20 mouse cellular contexts compared by ENCODE assay signal in genomic region chr4:101359119-101359518, GRCm38 (mm10). TPM values are rescaled to one million over a fixed set of nuclear protein-coding genes. Genes with fewer than 3 reads are reported as not detected.
A peak's percentile ranks its signal among the peaks of the same experiment; 100 is the strongest.
DNase-seq lines count a peak whose midpoint lies in the region; ATAC-seq and TF ChIP-seq lines count a peak whose summit lies in the region.
"Had no signal": no experiment of that assay in that cellular context is flagged by ENCODE, and none has a peak within 500 bp of the region (broad histone marks: within the 10 kb centered on the region; RNA-seq: fewer than 3 reads in every experiment).

No protein-coding gene starts in this region.

- DNase-seq in kidney, adult 2 months: no peak
- no peak for DNase-seq in kidney, postnatal 14 days
- DNase-seq in T-cell, adult 2 months (ENCODE audit: low spot score): peak; percentile 10
- peak; percentile 22 for DNase-seq in liver
- no peak for DNase-seq in liver, postnatal 0 days
- DNase-seq in adipocyte (ENCODE audit: low spot score): no peak
- no peak for DNase-seq in left cerebral cortex, adult 2 months (ENCODE audit: extremely low spot score in 1 of 2, low spot score in 2 of 2)
- no peak for DNase-seq in left cerebral cortex, postnatal 4 days
- DNase-seq: cerebellum, adult 9-11 months; gastrocnemius, postnatal 25 days; heart, adult 2 months; kidney, adult 11 months; kidney, postnatal 25 days; lung, postnatal 14 days; thymus, postnatal 25 days had no signal

- H3K27me3 ChIP-seq in kidney, adult 2 months (replicated peaks; ENCODE audit: control insufficient read depth, insufficient read depth, low read length): no peaks in the 10 kb centered on the region
- no peaks in the 10 kb centered on the region for H3K27me3 ChIP-seq in liver, postnatal 0 days (ENCODE audit: insufficient read depth, low read length)
- H3K27me3 ChIP-seq: embryonic facial prominence, embryonic 15.5 days; heart, embryonic 15.5 days had no signal

- intact Hi-C loops in left cerebral cortex, adult 2 months (cut with DNase I): loop anchor here (5.0 kb wide), 4 partner anchors 63 to 288 kb away; partner anchors contain the start of gene Leprot
- intact Hi-C loops in left cerebral cortex, postnatal 4 days (cut with DNase I): no loop called here

- 82% methylated on average over 5 of the region's 5 CpGs for WGBS in kidney, adult 2 months
- 68% methylated on average over 5 of the region's 5 CpGs for WGBS in liver, postnatal 0 days (ENCODE audit: insufficient replicate concordance)

- H3K36me3 ChIP-seq in kidney, adult 2 months (ENCODE audit: control insufficient read depth, insufficient read depth, low read length): no peaks in the 10 kb centered on the region; the same call in 1 of the 2 replicates
- no peaks in the 10 kb centered on the region for H3K36me3 ChIP-seq in liver, postnatal 0 days (replicated peaks; ENCODE audit: insufficient read depth, low read length)
- H3K36me3 ChIP-seq: embryonic facial prominence, embryonic 15.5 days; heart, embryonic 15.5 days; midbrain, embryonic 10.5 days had no signal

- no peak for TF ChIP-seq CTCF in kidney, adult 2 months (conservative IDR thresholded peaks at IDR 0.05; ENCODE audit: insufficient read depth, insufficient read length, low read depth, low read length)
- TF ChIP-seq CTCF in liver, postnatal 0 days (IDR thresholded peaks at IDR 0.05; ENCODE audit: low read depth): 0 out of 2 replicates have a peak, but pooled peaks have one; percentile 22
- TF ChIP-seq CTCF in left cerebral cortex, adult 2 months (IDR thresholded peaks at IDR 0.05): no peak; the same call in 1 of the 2 replicates

- H3K27ac ChIP-seq in kidney, adult 2 months (ENCODE audit: insufficient read depth, low read depth, low read length): peak overlapping the region; percentile 92
- H3K27ac ChIP-seq in liver, postnatal 0 days (ENCODE audit: low read depth): no peak overlapping the region
- H3K27ac ChIP-seq in left cerebral cortex, adult 2 months: no peak overlapping the region
- H3K27ac ChIP-seq: embryonic facial prominence, embryonic 15.5 days; heart, adult 2 months; heart, embryonic 15.5 days; hindbrain, postnatal 0 days; midbrain, embryonic 10.5 days had no signal

- no peaks in the 10 kb centered on the region for H3K9me3 ChIP-seq in liver, postnatal 0 days (ENCODE audit: low read length)
- H3K9me3 ChIP-seq: embryonic facial prominence, embryonic 15.5 days; heart, embryonic 15.5 days; midbrain, embryonic 10.5 days had no signal

- no peak overlapping the region for H3K4me2 ChIP-seq in liver, postnatal 0 days (ENCODE audit: low read depth, low read length)
- H3K4me2 ChIP-seq: embryonic facial prominence, embryonic 15.5 days; heart, embryonic 15.5 days had no signal

- peaks cover 8% of the 10 kb centered on the region; the same call in 1 of the 2 replicates for H3K4me1 ChIP-seq in kidney, adult 2 months (ENCODE audit: control insufficient read depth, insufficient read depth, low read length)
- peaks cover 18% of the 10 kb centered on the region; the same call in 1 of the 2 replicates for H3K4me1 ChIP-seq in liver, postnatal 0 days (ENCODE audit: insufficient read depth)

- no peak for ATAC-seq in liver, postnatal 0 days
- ATAC-seq: forebrain, embryonic 14.5 days; hindbrain, postnatal 0 days had no signal

- TF ChIP-seq EP300 in liver, postnatal 0 days (IDR thresholded peaks at IDR 0.05; ENCODE audit: low read depth): no peak; the same call in 1 of the 2 replicates

- H3K4me3 ChIP-seq in kidney, adult 2 months (ENCODE audit: insufficient read depth, low read depth, low read length): no peak overlapping the region
- no peak overlapping the region for H3K4me3 ChIP-seq in liver, postnatal 0 days (ENCODE audit: low read depth, low read length)
- no peak overlapping the region for H3K4me3 ChIP-seq in left cerebral cortex, adult 2 months
- H3K4me3 ChIP-seq: embryonic facial prominence, embryonic 15.5 days; heart, adult 2 months; heart, embryonic 15.5 days; midbrain, embryonic 10.5 days had no signal

- H3K9ac ChIP-seq in liver, postnatal 0 days (replicated peaks): no peak overlapping the region
- H3K9ac ChIP-seq: embryonic facial prominence, embryonic 15.5 days; heart, embryonic 15.5 days had no signal

- TF ChIP-seq POLR2A in kidney, adult 2 months (IDR thresholded peaks at IDR 0.05; ENCODE audit: low read depth, low read length): no peak

RNA-seq across cellular contexts. Expression of gene Ak4, which starts 60.0 kb away (rescaled TPM):
- polyA plus RNA-seq in kidney, adult 2 months (2012; rRNA removed): 135 and 164 TPM in 2 replicates
- 27.1 and 31.3 TPM in 2 replicates for polyA plus RNA-seq in liver, postnatal 0 days (2015; fragmentation: Nextera tagmentation; extraction: Ambion mirVana)
- 10 to 100 TPM; 30.0 to 46.1 TPM for total RNA-seq in left cerebral cortex, adult 2 months (2021)
- 10 to 100 TPM; 10.2 to 11.8 TPM for total RNA-seq in left cerebral cortex, postnatal 4 days (2021)

Comparison
In these comparisons a context has a peak if more than half of its experiments do, and no peak if none do; other contexts are left out.
1. DNase-seq: peak in T-cell, adult 2 months (single experiment) and liver (single experiment); none in kidney, adult 2 months (single experiment), kidney, postnatal 14 days (single experiment), liver, postnatal 0 days (single experiment), adipocyte (single experiment), left cerebral cortex, adult 2 months (0 of 2) and left cerebral cortex, postnatal 4 days (single experiment).